Mouse (Mus musculus) myocyte (in vitro differentiated cells): ENCODE data around the gene Rybp.

Experiments used
- MAX ChIP-seq: IDR thresholded peaks from one replicate; pipeline ENCODE4 v1.6.1; 2011; ENCODE audit warnings: low read depth, mild to moderate bottlenecking, control low read depth
- POLR2A ChIP-seq: IDR thresholded peaks from one replicate; pipeline ENCODE4 v1.6.1; 2011; ENCODE audit warnings: low read depth, mild to moderate bottlenecking, control low read depth, moderate library complexity; ENCODE audit not compliant: insufficient read length

- TF ChIP-seq MAX (no peak), POLR2A (no peak)
These were observed 27.7 kb downstream of the Rybp start for GRCm38 (mm10) chr6:100259607-100260006.
